Mouse (Mus musculus): Measurements from ENCODE around the gene Polr3g. TPM values are rescaled to one million over a fixed set of nuclear protein-coding genes. Genes with fewer than 3 reads are reported as not detected.

Gene Polr3g
- 18.8 and 19.5 TPM in 2 replicates for polyA plus RNA-seq (2014; fragmentation: Nextera tagmentation; extraction: Ambion mirVana)

- no peaks in the 10 kb centered on the region for H3K27me3 ChIP-seq (replicated peaks; ENCODE audit: control insufficient read depth, insufficient read depth, low read length)
- no peaks in the 10 kb centered on the region for H3K9me3 ChIP-seq (ENCODE audit: control insufficient read depth, low read length)
- H3K4me2 ChIP-seq (ENCODE audit: low read depth, low read length): peak within 1 kb of the TSS; percentile 91
- peak; percentile 98 for ATAC-seq (ENCODE audit: low read depth)
- DNase-seq (ENCODE audit: low spot score): peak; percentile 97
- peak within 1 kb of the TSS; percentile 81 for H3K4me3 ChIP-seq (ENCODE audit: low read depth, low read length)
- H3K27ac ChIP-seq (replicated peaks; ENCODE audit: low read depth, low read length): peak within 1 kb of the TSS; percentile 80
- no peaks in the 10 kb centered on the region for H3K36me3 ChIP-seq (ENCODE audit: control insufficient read depth, insufficient read depth, low read length)
- peak within 1 kb of the TSS; percentile 63 for H3K9ac ChIP-seq (ENCODE audit: low read depth, low read length)
- H3K4me1 ChIP-seq (ENCODE audit: control insufficient read depth, insufficient read depth, low read length): peaks cover 5% of the 10 kb centered on the region; the same call in 1 of the 2 replicates
- under 1% methylated on average over 39 of the region's 61 CpGs for WGBS
Observed at GRCm38 (mm10) chr13:81710775-81711545, at the start of gene Polr3g, which contains the start of gene Mblac2. Gene Polr3g (minus strand): TSS chr13:81711013. Gene Mblac2 (plus strand): TSS chr13:81711341.

DNA sequence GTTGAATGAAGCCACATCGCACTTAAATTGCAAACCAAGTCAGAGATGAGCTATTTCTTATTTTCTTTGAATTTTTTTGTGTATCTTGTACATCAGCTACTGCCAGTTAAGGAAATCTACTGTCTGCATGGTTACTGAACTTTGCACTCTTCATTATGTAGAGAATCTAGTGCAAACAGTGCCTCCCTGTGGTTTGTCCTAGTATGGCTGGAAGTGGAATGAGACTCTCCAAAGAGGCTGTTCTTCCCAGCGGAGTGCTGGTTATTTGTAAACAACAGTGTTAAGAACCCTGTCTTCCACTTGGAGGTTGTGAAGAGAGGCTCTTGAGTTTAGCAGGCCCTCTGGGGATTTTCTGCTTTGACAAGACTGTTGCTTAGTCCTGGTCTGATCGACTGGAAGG is 49.6 kb upstream of the Polr3g start:
- Histone ChIP-seq H3K4me2 (ENCODE audit: low read depth, low read length) (no peak overlapping the region), H3K27ac (replicated peaks; ENCODE audit: low read depth, low read length) (no peak overlapping the region), H3K27me3 (replicated peaks; ENCODE audit: control insufficient read depth, insufficient read depth, low read length) (no peaks in the 10 kb centered on the region), H3K4me3 (ENCODE audit: low read depth, low read length) (no peak overlapping the region), H3K36me3 (ENCODE audit: control insufficient read depth, insufficient read depth, low read length) (no peaks in the 10 kb centered on the region), H3K4me1 (ENCODE audit: control insufficient read depth, insufficient read depth, low read length) (no peaks in the 10 kb centered on the region), H3K9me3 (ENCODE audit: control insufficient read depth, low read length) (no peaks in the 10 kb centered on the region), H3K9ac (ENCODE audit: low read depth, low read length) (no peak overlapping the region)
- 25% methylated on average over 3 of the region's 3 CpGs for WGBS
- DNase-seq (ENCODE audit: low spot score) (peak; percentile 50), ATAC-seq (ENCODE audit: low read depth) (no peak)

DNA sequence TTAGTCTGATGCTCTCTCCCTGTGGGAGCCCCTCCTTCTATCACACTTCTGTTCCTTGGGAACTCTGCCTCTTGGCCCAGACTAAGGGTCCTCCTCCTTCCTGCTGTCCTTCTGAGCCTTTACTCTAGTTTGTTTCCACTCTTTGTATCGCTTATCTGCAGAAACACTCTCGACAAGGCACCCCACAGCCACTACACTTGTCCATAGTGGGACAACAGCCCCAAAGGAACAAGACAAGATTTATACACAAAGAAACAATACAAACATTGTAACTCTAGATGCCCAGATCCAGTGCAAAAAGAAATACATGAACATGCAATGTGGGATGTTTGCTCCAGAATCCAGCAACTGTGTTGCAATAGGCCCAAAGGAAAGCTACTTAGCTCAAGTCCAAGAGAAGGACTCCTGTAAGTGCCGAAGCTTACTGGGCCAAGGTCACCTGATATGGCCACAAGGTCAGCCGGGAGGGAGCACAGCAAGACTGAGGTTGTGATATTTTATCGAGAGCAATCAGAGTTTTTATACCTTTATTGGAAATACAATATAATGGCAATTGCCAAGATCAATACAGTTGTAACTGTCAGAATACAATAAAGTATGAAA is 46.3 kb upstream of the Polr3g start:
- WGBS: 83% methylated on average over 5 of the region's 5 CpGs
- H3K9ac ChIP-seq (ENCODE audit: low read depth, low read length): no peak overlapping the region
- ATAC-seq (ENCODE audit: low read depth) (no peak), DNase-seq (ENCODE audit: low spot score) (no peak)
- no peaks in the 10 kb centered on the region for H3K36me3 ChIP-seq (ENCODE audit: control insufficient read depth, insufficient read depth, low read length)
- no peaks in the 10 kb centered on the region for H3K4me1 ChIP-seq (ENCODE audit: control insufficient read depth, insufficient read depth, low read length)
- no peaks in the 10 kb centered on the region for H3K9me3 ChIP-seq (ENCODE audit: control insufficient read depth, low read length)
- no peak overlapping the region for H3K27ac ChIP-seq (replicated peaks; ENCODE audit: low read depth, low read length)
- no peak overlapping the region for H3K4me3 ChIP-seq (ENCODE audit: low read depth, low read length)
- H3K27me3 ChIP-seq (replicated peaks; ENCODE audit: control insufficient read depth, insufficient read depth, low read length): no peaks in the 10 kb centered on the region
- no peak overlapping the region for H3K4me2 ChIP-seq (ENCODE audit: low read depth, low read length)

- DNase-seq (ENCODE audit: low spot score) (no peak), ATAC-seq (ENCODE audit: low read depth) (no peak)
- Histone ChIP-seq H3K9ac (ENCODE audit: low read depth, low read length) (no peak overlapping the region), H3K27ac (replicated peaks; ENCODE audit: low read depth, low read length) (no peak overlapping the region), H3K9me3 (ENCODE audit: control insufficient read depth, low read length) (no peaks in the 10 kb centered on the region), H3K4me2 (ENCODE audit: low read depth, low read length) (no peak overlapping the region), H3K4me1 (ENCODE audit: control insufficient read depth, insufficient read depth, low read length) (no peaks in the 10 kb centered on the region), H3K36me3 (ENCODE audit: control insufficient read depth, insufficient read depth, low read length) (no peaks in the 10 kb centered on the region), H3K4me3 (ENCODE audit: low read depth, low read length) (no peak overlapping the region), H3K27me3 (replicated peaks; ENCODE audit: control insufficient read depth, insufficient read depth, low read length) (no peaks in the 10 kb centered on the region)
- WGBS: 96% methylated on average over 1 of the region's 1 CpGs
Observed at GRCm38 (mm10) chr13:81755324-81755723, 44.5 kb upstream of the Polr3g start.

GRCm38 (mm10) chr13:81754878-81755277 is 44.1 kb upstream of the Polr3g start:
- H3K27ac ChIP-seq (replicated peaks; ENCODE audit: low read depth, low read length): no peak overlapping the region
- ATAC-seq (ENCODE audit: low read depth) (peak; percentile 50; the same call in 1 of the 2 replicates), DNase-seq (ENCODE audit: low spot score) (peak; percentile 62)
- no peaks in the 10 kb centered on the region for H3K36me3 ChIP-seq (ENCODE audit: control insufficient read depth, insufficient read depth, low read length)
- no peak overlapping the region for H3K9ac ChIP-seq (ENCODE audit: low read depth, low read length)
- no peaks in the 10 kb centered on the region for H3K9me3 ChIP-seq (ENCODE audit: control insufficient read depth, low read length)
- H3K4me3 ChIP-seq (ENCODE audit: low read depth, low read length): no peak overlapping the region
- no peaks in the 10 kb centered on the region for H3K4me1 ChIP-seq (ENCODE audit: control insufficient read depth, insufficient read depth, low read length)
- no peak overlapping the region for H3K4me2 ChIP-seq (ENCODE audit: low read depth, low read length)
- H3K27me3 ChIP-seq (replicated peaks; ENCODE audit: control insufficient read depth, insufficient read depth, low read length): no peaks in the 10 kb centered on the region

GRCm38 (mm10) chr13:81744092-81744396 is 33.2 kb upstream of the Polr3g start:
- Histone ChIP-seq H3K4me2 (ENCODE audit: low read depth, low read length) (no peak overlapping the region), H3K9ac (ENCODE audit: low read depth, low read length) (no peak overlapping the region), H3K27me3 (replicated peaks; ENCODE audit: control insufficient read depth, insufficient read depth, low read length) (no peaks in the 10 kb centered on the region), H3K4me3 (ENCODE audit: low read depth, low read length) (no peak overlapping the region), H3K4me1 (ENCODE audit: control insufficient read depth, insufficient read depth, low read length) (no peaks in the 10 kb centered on the region), H3K9me3 (ENCODE audit: control insufficient read depth, low read length) (peaks cover 11% of the 10 kb centered on the region; the same call in 1 of the 2 replicates), H3K27ac (replicated peaks; ENCODE audit: low read depth, low read length) (no peak overlapping the region), H3K36me3 (ENCODE audit: control insufficient read depth, insufficient read depth, low read length) (no peaks in the 10 kb centered on the region)
- WGBS: 45% methylated on average over 2 of the region's 2 CpGs
- ATAC-seq (ENCODE audit: low read depth): no peak
- DNase-seq (ENCODE audit: low spot score): no peak

DNA sequence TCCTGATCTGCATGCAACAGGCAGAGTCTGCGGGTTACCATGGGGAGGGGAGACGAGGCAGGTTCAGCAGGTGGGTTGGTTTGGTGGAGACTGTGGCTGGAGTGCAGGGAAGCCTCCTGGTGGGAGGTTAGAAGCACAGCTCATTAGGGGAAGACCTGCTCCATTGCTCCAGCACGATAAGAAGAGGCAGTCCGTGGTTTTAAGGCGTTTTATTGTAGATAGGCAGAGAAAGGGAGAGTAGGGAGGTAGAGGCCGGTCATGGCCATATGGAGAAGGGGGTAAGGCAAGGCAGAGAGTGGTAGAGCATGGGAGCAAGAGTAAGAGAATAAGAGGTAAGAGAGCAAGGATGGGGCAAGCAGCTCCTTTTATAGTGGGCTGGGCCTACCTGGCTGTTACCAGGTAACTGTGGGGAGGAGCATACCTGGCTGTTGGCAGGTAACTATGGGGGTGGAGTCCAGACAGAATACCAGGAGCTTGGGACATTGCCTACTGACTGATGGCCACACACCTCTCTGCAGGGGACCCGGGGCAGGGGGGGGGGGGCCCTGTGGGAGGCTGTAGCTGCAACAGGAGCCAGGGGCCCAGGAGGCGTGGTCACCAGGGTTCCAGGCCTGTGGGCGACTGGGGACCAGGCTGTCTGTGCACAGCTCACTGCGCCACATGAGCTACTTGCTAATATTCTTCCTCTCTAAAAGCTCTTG is 32.7 kb upstream of the Polr3g start:
- no peak overlapping the region for H3K27ac ChIP-seq (replicated peaks; ENCODE audit: low read depth, low read length)
- no peak overlapping the region for H3K9ac ChIP-seq (ENCODE audit: low read depth, low read length)
- DNase-seq (ENCODE audit: low spot score) (no peak), ATAC-seq (ENCODE audit: low read depth) (no peak)
- no peak overlapping the region for H3K4me2 ChIP-seq (ENCODE audit: low read depth, low read length)
- no peaks in the 10 kb centered on the region for H3K27me3 ChIP-seq (replicated peaks; ENCODE audit: control insufficient read depth, insufficient read depth, low read length)
- no peak overlapping the region for H3K4me3 ChIP-seq (ENCODE audit: low read depth, low read length)
- H3K9me3 ChIP-seq (ENCODE audit: control insufficient read depth, low read length): peaks cover 11% of the 10 kb centered on the region; the same call in 1 of the 2 replicates
- no peaks in the 10 kb centered on the region for H3K36me3 ChIP-seq (ENCODE audit: control insufficient read depth, insufficient read depth, low read length)
- WGBS: 45% methylated on average over 6 of the region's 10 CpGs
- no peaks in the 10 kb centered on the region for H3K4me1 ChIP-seq (ENCODE audit: control insufficient read depth, insufficient read depth, low read length)

GRCm38 (mm10) chr13:81740898-81741297 is 30.1 kb upstream of the Polr3g start:
- Histone ChIP-seq H3K36me3 (ENCODE audit: control insufficient read depth, insufficient read depth, low read length) (no peaks in the 10 kb centered on the region), H3K9ac (ENCODE audit: low read depth, low read length) (no peak overlapping the region), H3K9me3 (ENCODE audit: control insufficient read depth, low read length) (peaks cover 4% of the 10 kb centered on the region; the same call in 1 of the 2 replicates), H3K27ac (replicated peaks; ENCODE audit: low read depth, low read length) (no peak overlapping the region), H3K27me3 (replicated peaks; ENCODE audit: control insufficient read depth, insufficient read depth, low read length) (no peaks in the 10 kb centered on the region), H3K4me2 (ENCODE audit: low read depth, low read length) (no peak overlapping the region), H3K4me1 (ENCODE audit: control insufficient read depth, insufficient read depth, low read length) (no peaks in the 10 kb centered on the region), H3K4me3 (ENCODE audit: low read depth, low read length) (no peak overlapping the region)
- no peak for ATAC-seq (ENCODE audit: low read depth)
- DNase-seq (ENCODE audit: low spot score): no peak
- 55% methylated on average over 3 of the region's 3 CpGs for WGBS

All from embryonic facial prominence, embryonic 14.5 days (tissue).